Mouse (Mus musculus): Measurements from ENCODE around the gene Uggt2.

Gene Uggt2

GRCm38 (mm10) chr14:119098851-119099569 lies at the start of gene Uggt2:
Uggt2 (minus strand) TSS chr14:119099430.
- peak; percentile 81 to 94 for DNase-seq (ENCODE audit: low spot score in 2 of 2)

GRCm38 (mm10) chr14:119139381-119139950 lies 40.2 kb upstream of the Uggt2 start:
- no peak for DNase-seq (ENCODE audit: low spot score in 2 of 2)

GRCm38 (mm10) chr14:119138786-119139100 lies 39.5 kb upstream of the Uggt2 start:
- DNase-seq (ENCODE audit: low spot score in 2 of 2), result peak in 1 of 2 experiments; percentile 40

- DNase-seq (ENCODE audit: low spot score in 2 of 2), result peak in 1 of 2 experiments; percentile 15
These were observed 38.9 kb upstream of the Uggt2 start, which contains the start of gene Hs6st3 for GRCm38 (mm10) chr14:119137906-119138785. Hs6st3 (plus strand) TSS chr14:119138341.

- peak; percentile 46 to 79 for DNase-seq (ENCODE audit: low spot score in 2 of 2)
These were observed 38.3 kb upstream of the Uggt2 start for GRCm38 (mm10) chr14:119137512-119137905.

GRCm38 (mm10) chr14:119127330-119127729 lies 28.1 kb upstream of the Uggt2 start:
- DNase-seq (ENCODE audit: low spot score in 2 of 2), result no peak

- DNase-seq (ENCODE audit: low spot score in 2 of 2), result no peak
These were observed 26.6 kb upstream of the Uggt2 start for GRCm38 (mm10) chr14:119125840-119126239.

GRCm38 (mm10) chr14:119124061-119124460 lies 24.8 kb upstream of the Uggt2 start:
- DNase-seq (ENCODE audit: low spot score in 2 of 2), result peak in 1 of 2 experiments; percentile 41

- DNase-seq (ENCODE audit: low spot score in 2 of 2), result no peak
These were observed 24.4 kb upstream of the Uggt2 start for GRCm38 (mm10) chr14:119123582-119123981.

- DNase-seq (ENCODE audit: low spot score in 2 of 2), result no peak
These were observed 13.3 kb upstream of the Uggt2 start for GRCm38 (mm10) chr14:119112558-119112957.

GRCm38 (mm10) chr14:119109776-119110218 lies 10.6 kb upstream of the Uggt2 start:
- DNase-seq (ENCODE audit: low spot score in 2 of 2), result peak; percentile 18 to 31

GRCm38 (mm10) chr14:119108776-119109301 lies 9.6 kb upstream of the Uggt2 start:
- DNase-seq (ENCODE audit: low spot score in 2 of 2), result no peak

- peak in 1 of 2 experiments; percentile 56 for DNase-seq (ENCODE audit: low spot score in 2 of 2)
These were observed 8.4 kb upstream of the Uggt2 start for GRCm38 (mm10) chr14:119107591-119107990.

- DNase-seq (ENCODE audit: low spot score in 2 of 2), result no peak
These were observed 301 bp upstream of the Uggt2 start for GRCm38 (mm10) chr14:119099570-119099891.

GRCm38 (mm10) chr14:119061811-119062210 lies 37.4 kb downstream of the Uggt2 start:
- no peak for DNase-seq (ENCODE audit: low spot score in 2 of 2)

- no peak for DNase-seq (ENCODE audit: low spot score in 2 of 2)
These were observed 38.5 kb downstream of the Uggt2 start for GRCm38 (mm10) chr14:119060682-119061081.

- DNase-seq (ENCODE audit: low spot score in 2 of 2), result no peak
These were observed 42.2 kb downstream of the Uggt2 start for GRCm38 (mm10) chr14:119057014-119057413.

- no peak for DNase-seq (ENCODE audit: low spot score in 2 of 2)
These were observed 46.3 kb downstream of the Uggt2 start for GRCm38 (mm10) chr14:119052969-119053368.

- DNase-seq (ENCODE audit: low spot score in 2 of 2), result no peak
These were observed 46.9 kb downstream of the Uggt2 start for GRCm38 (mm10) chr14:119052361-119052760.

- no peak for DNase-seq (ENCODE audit: low spot score in 2 of 2)
These were observed 55.5 kb downstream of the Uggt2 start for GRCm38 (mm10) chr14:119043765-119044164.

GRCm38 (mm10) chr14:119040253-119040652 lies 59.0 kb downstream of the Uggt2 start:
- peak in 1 of 2 experiments; percentile 38 for DNase-seq (ENCODE audit: low spot score in 2 of 2)

GRCm38 (mm10) chr14:119037755-119038154 lies 61.5 kb downstream of the Uggt2 start:
- no peak for DNase-seq (ENCODE audit: low spot score in 2 of 2)

Measured in cerebellum, postnatal 4 days (tissue).